Mouse (Mus musculus): Measurements from ENCODE around the gene Meis1.

- TF ChIP-seq POLR2A (IDR thresholded peaks at IDR 0.05; ENCODE audit: low read depth, low read length) = no peak
- no peak for TF ChIP-seq CTCF (IDR thresholded peaks at IDR 0.05; ENCODE audit: borderline replicate concordance, insufficient read depth, low read length)
These were observed 17.9 kb upstream of the Meis1 start for GRCm38 (mm10) chr11:19036595-19037166.

Measured in embryonic fibroblast, embryonic 13.5 days (primary cell).